In the genomic region with DNA sequence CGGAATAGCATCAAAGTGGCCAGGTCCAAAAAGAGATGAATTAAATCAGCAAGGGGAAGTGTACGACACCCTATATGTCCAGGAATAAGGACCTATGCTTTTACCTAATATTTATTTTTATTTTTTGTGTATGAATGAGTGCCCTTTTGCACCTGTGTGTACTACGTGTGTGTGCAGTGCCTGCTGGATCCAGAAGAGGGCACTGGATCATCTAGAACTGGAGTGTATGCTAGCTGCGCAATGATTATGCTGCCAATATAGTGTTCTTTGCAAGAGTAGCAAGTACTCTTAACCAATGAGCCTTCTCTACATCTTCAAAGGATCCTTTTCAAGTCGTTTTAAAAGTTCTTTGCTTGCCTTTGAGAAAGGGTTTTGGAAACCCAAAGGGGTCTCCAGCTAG, we compare ENCODE assay signal across 24 mouse cellular contexts.
A peak's percentile ranks its signal among the peaks of the same experiment; 100 is the strongest.
DNase-seq lines count a peak whose midpoint lies in the region; ATAC-seq and TF ChIP-seq lines count a peak whose summit lies in the region.
"Had no signal": no experiment of that assay in that cellular context is flagged by ENCODE, and none has a peak within 500 bp of the region (broad histone marks: within the 10 kb centered on the region; RNA-seq: fewer than 3 reads in every experiment).

No protein-coding gene starts in this region.

- H3K4me2 ChIP-seq in kidney, postnatal 0 days (ENCODE audit: low read length) = no peak overlapping the region
- H3K4me2 ChIP-seq: forebrain, embryonic 13.5 days; heart, embryonic 13.5 days; hindbrain, embryonic 14.5 days had no signal

- DNase-seq in kidney, postnatal 0 days (ENCODE audit: low spot score) = no peak
- DNase-seq in kidney, adult 18-20 months = no peak
- peak; percentile 31 for DNase-seq in R1 (ENCODE audit: low read depth, low spot score)
- no peak for DNase-seq in lung, postnatal 36 days
- no peak for DNase-seq in cerebellum, adult 2 months
- DNase-seq in gastrocnemius, postnatal 14 days = no peak
- DNase-seq: adrenal gland, postnatal 10 days; cerebellum, adult 11 months; cerebellum, adult 8-10 months; gastrocnemius, postnatal 36 days; heart, adult 2 months; heart, postnatal 14 days; heart, postnatal 4 days had no signal

- H3K27ac ChIP-seq in kidney, postnatal 0 days = no peak overlapping the region
- H3K27ac ChIP-seq in cerebellum, adult 2 months (ENCODE audit: insufficient read depth, low read length) = no peak overlapping the region
- H3K27ac ChIP-seq: forebrain, embryonic 10.5 days; forebrain, embryonic 13.5 days; heart, adult 2 months; heart, embryonic 10.5 days; heart, embryonic 13.5 days; hindbrain, embryonic 14.5 days; hindbrain, postnatal 0 days had no signal

- H3K36me3 ChIP-seq in kidney, postnatal 0 days (ENCODE audit: insufficient read depth, low read length) = no peaks in the 10 kb centered on the region
- H3K36me3 ChIP-seq in E14TG2a.4 (ENCODE audit: insufficient read depth, low read length) = no peaks in the 10 kb centered on the region
- H3K36me3 ChIP-seq: forebrain, embryonic 10.5 days; heart, embryonic 10.5 days; heart, embryonic 13.5 days had no signal

- H3K4me1 ChIP-seq in kidney, postnatal 0 days (replicated peaks; ENCODE audit: insufficient read depth, low read length) = no peaks in the 10 kb centered on the region
- H3K4me1 ChIP-seq in E14TG2a.4 (replicated peaks; ENCODE audit: low read depth, low read length) = no peaks in the 10 kb centered on the region
- no peaks in the 10 kb centered on the region for H3K4me1 ChIP-seq in cerebellum, adult 2 months (ENCODE audit: control insufficient read depth, insufficient read depth, low read length)
- H3K4me1 ChIP-seq: forebrain, embryonic 10.5 days; forebrain, embryonic 13.5 days; heart, embryonic 10.5 days; heart, embryonic 13.5 days had no signal

- no peaks in the 10 kb centered on the region for H3K27me3 ChIP-seq in kidney, postnatal 0 days (ENCODE audit: insufficient read depth, low read length)
- H3K27me3 ChIP-seq in E14TG2a.4 (ENCODE audit: insufficient read depth, low read length) = no peaks in the 10 kb centered on the region
- no peaks in the 10 kb centered on the region for H3K27me3 ChIP-seq in cerebellum, adult 2 months (ENCODE audit: control insufficient read depth, insufficient read depth, low read length)
- H3K27me3 ChIP-seq: forebrain, embryonic 13.5 days; heart, embryonic 13.5 days had no signal

- 85% methylated on average over 5 of the region's 5 CpGs for WGBS in kidney, postnatal 0 days
- WGBS in cerebellum, adult 2 months = 89% methylated on average over 5 of the region's 5 CpGs

- intact Hi-C loops in gastrocnemius, postnatal 14 days (cut with DNase I; ENCODE audit: low total_unique reads) = no loop called here

- no peak overlapping the region for H3K4me3 ChIP-seq in kidney, postnatal 0 days (replicated peaks; ENCODE audit: low read depth, low read length)
- no peak overlapping the region for H3K4me3 ChIP-seq in E14TG2a.4 (replicated peaks; ENCODE audit: low read length)
- H3K4me3 ChIP-seq in cerebellum, adult 2 months (replicated peaks; ENCODE audit: insufficient read depth, low read depth, low read length) = no peak overlapping the region
- H3K4me3 ChIP-seq: forebrain, embryonic 10.5 days; forebrain, embryonic 13.5 days; heart, adult 2 months; heart, embryonic 10.5 days; heart, embryonic 13.5 days had no signal

- no peak for ATAC-seq in kidney, postnatal 0 days (replicated peaks; ENCODE audit: low FRiP score, low read depth)
- ATAC-seq: CD4-positive, CD25-positive, alpha-beta regulatory T cell, adult 4 months; forebrain, embryonic 13.5 days; forebrain, embryonic 16.5 days; hindbrain, postnatal 0 days; inflammation-experienced regulatory T-cells, adult 6 months; intestine, embryonic 16.5 days had no signal

- no peak overlapping the region for H3K9ac ChIP-seq in kidney, postnatal 0 days (ENCODE audit: low read depth, low read length)
- H3K9ac ChIP-seq: forebrain, embryonic 13.5 days; heart, embryonic 13.5 days; hindbrain, embryonic 14.5 days had no signal

- TF ChIP-seq POLR2A in cerebellum, adult 2 months (IDR thresholded peaks at IDR 0.05; ENCODE audit: borderline replicate concordance, insufficient read depth, low read length) = no peak

- peak; percentile 7; the same call in 1 of the 2 replicates for TF ChIP-seq CTCF in kidney, postnatal 0 days (IDR thresholded peaks at IDR 0.05; ENCODE audit: low read depth)
- TF ChIP-seq CTCF in E14TG2a.4 (conservative IDR thresholded peaks at IDR 0.05; ENCODE audit: low read length) = peak; percentile 60
- no peak for TF ChIP-seq CTCF in cerebellum, adult 2 months (IDR thresholded peaks at IDR 0.05; ENCODE audit: borderline replicate concordance, insufficient read depth, low read depth, low read length)

- H3K9me3 ChIP-seq in kidney, postnatal 0 days (replicated peaks; ENCODE audit: low read length) = no peaks in the 10 kb centered on the region
- H3K9me3 ChIP-seq in E14TG2a.4 (ENCODE audit: low read length) = no peaks in the 10 kb centered on the region
- H3K9me3 ChIP-seq: forebrain, embryonic 10.5 days; forebrain, embryonic 13.5 days; heart, embryonic 10.5 days had no signal
